Mouse (Mus musculus): Measurements from ENCODE around the gene Kbtbd13. TPM values are rescaled to one million over a fixed set of nuclear protein-coding genes. Genes with fewer than 3 reads are reported as not detected.

Gene Kbtbd13
- polyA plus RNA-seq, 1 experiment from 2014 or later = 0.74 TPM

GRCm38 (mm10) chr9:65417738-65418137, 26.3 kb upstream of the Kbtbd13 start:
- Histone ChIP-seq H3K9me3 (no peaks in the 10 kb centered on the region), H3K36me3 (replicated peaks) (no peaks in the 10 kb centered on the region), H3K27ac (no peak overlapping the region), H3K9ac (no peak overlapping the region), H3K27me3 (no peaks in the 10 kb centered on the region), H3K4me2 (no peak overlapping the region), H3K4me3 (replicated peaks) (no peak overlapping the region), H3K4me1 (no peaks in the 10 kb centered on the region)
- ATAC-seq (ENCODE audit: low FRiP score) = no peak
- 36% methylated on average over 3 of the region's 3 CpGs for WGBS

GRCm38 (mm10) chr9:65411326-65411725, 19.9 kb upstream of the Kbtbd13 start:
- H3K9ac ChIP-seq = no peak overlapping the region
- H3K27me3 ChIP-seq = no peaks in the 10 kb centered on the region
- no peaks in the 10 kb centered on the region for H3K9me3 ChIP-seq
- H3K4me3 ChIP-seq (replicated peaks) = no peak overlapping the region
- 83% methylated on average over 3 of the region's 3 CpGs for WGBS
- H3K4me1 ChIP-seq = no peaks in the 10 kb centered on the region
- no peak overlapping the region for H3K4me2 ChIP-seq
- H3K27ac ChIP-seq = no peak overlapping the region
- ATAC-seq (ENCODE audit: low FRiP score) = no peak
- no peaks in the 10 kb centered on the region for H3K36me3 ChIP-seq (replicated peaks)

GRCm38 (mm10) chr9:65410378-65410777, 18.9 kb upstream of the Kbtbd13 start:
- Histone ChIP-seq H3K27ac (no peak overlapping the region), H3K4me3 (replicated peaks) (no peak overlapping the region), H3K36me3 (replicated peaks) (no peaks in the 10 kb centered on the region), H3K27me3 (no peaks in the 10 kb centered on the region), H3K4me1 (no peaks in the 10 kb centered on the region), H3K9me3 (no peaks in the 10 kb centered on the region), H3K4me2 (no peak overlapping the region), H3K9ac (no peak overlapping the region)
- 93% methylated on average over 8 of the region's 8 CpGs for WGBS
- no peak for ATAC-seq (ENCODE audit: low FRiP score)

DNA sequence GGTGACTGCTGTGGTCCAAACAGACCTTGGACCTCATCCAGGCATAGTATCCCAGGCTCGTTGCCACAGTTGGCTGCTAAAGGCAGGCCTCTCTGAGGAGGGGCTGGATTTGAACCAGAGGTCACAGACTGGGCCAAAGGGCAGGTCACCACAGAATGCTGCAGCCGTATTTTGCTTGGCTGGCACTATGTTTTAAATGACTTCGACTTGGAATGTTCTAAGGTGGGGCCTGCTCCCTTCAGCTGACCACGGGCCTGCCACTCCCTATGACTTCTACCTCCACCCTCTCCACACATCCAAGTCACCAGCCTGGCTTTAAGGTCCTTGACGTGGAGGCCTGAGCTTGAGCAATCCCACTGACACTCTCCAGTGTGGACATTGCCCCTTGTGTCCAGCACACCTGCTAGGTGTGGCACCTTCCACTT, 17.4 kb upstream of the Kbtbd13 start:
- Histone ChIP-seq H3K27ac (no peak overlapping the region), H3K9ac (no peak overlapping the region), H3K4me3 (replicated peaks) (no peak overlapping the region), H3K4me1 (no peaks in the 10 kb centered on the region; the same call in 1 of the 2 replicates), H3K27me3 (no peaks in the 10 kb centered on the region), H3K4me2 (no peak overlapping the region), H3K9me3 (no peaks in the 10 kb centered on the region), H3K36me3 (replicated peaks) (no peaks in the 10 kb centered on the region)
- no peak for ATAC-seq (ENCODE audit: low FRiP score)
- 79% methylated on average over 5 of the region's 5 CpGs for WGBS

GRCm38 (mm10) chr9:65407861-65408260, 16.4 kb upstream of the Kbtbd13 start:
- no peak overlapping the region for H3K4me3 ChIP-seq (replicated peaks)
- H3K36me3 ChIP-seq (replicated peaks) = no peaks in the 10 kb centered on the region
- no peak overlapping the region for H3K4me2 ChIP-seq
- no peaks in the 10 kb centered on the region for H3K9me3 ChIP-seq
- no peak overlapping the region for H3K27ac ChIP-seq
- H3K9ac ChIP-seq = no peak overlapping the region
- 75% methylated on average over 3 of the region's 3 CpGs for WGBS
- ATAC-seq (ENCODE audit: low FRiP score) = no peak
- H3K27me3 ChIP-seq = no peaks in the 10 kb centered on the region
- H3K4me1 ChIP-seq = no peaks in the 10 kb centered on the region; the same call in 1 of the 2 replicates

DNA sequence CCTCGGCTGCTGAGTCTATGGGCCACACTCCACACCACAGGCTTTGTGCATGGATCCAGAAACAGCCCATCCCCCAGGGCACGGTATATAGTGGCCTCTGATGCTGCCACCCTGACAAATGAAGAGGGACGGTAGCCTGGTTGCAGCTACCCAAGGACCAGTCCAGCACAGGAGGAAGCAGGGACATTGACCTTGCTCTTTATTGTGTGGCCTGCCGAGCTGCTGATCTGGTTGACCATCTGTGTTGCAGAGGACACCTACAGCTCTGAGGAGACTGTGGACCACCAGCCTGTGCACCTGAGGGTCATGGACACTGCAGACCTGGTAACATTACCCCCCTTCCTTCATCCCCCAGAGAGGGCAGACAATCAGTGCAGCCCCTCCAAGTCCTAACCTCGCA, 15.9 kb upstream of the Kbtbd13 start:
- Histone ChIP-seq H3K36me3 (replicated peaks) (no peaks in the 10 kb centered on the region), H3K27ac (no peak overlapping the region), H3K4me2 (no peak overlapping the region), H3K4me1 (no peaks in the 10 kb centered on the region; the same call in 1 of the 2 replicates), H3K9me3 (no peaks in the 10 kb centered on the region), H3K4me3 (replicated peaks) (no peak overlapping the region), H3K27me3 (no peaks in the 10 kb centered on the region), H3K9ac (no peak overlapping the region)
- no peak for ATAC-seq (ENCODE audit: low FRiP score)
- 86% methylated on average over 5 of the region's 5 CpGs for WGBS

- no peak overlapping the region for H3K9ac ChIP-seq
- 84% methylated on average over 2 of the region's 2 CpGs for WGBS
- no peak overlapping the region for H3K27ac ChIP-seq
- no peak overlapping the region for H3K4me3 ChIP-seq (replicated peaks)
- no peaks in the 10 kb centered on the region for H3K27me3 ChIP-seq
- no peak for ATAC-seq (ENCODE audit: low FRiP score)
- no peak overlapping the region for H3K4me2 ChIP-seq
- H3K4me1 ChIP-seq = no peaks in the 10 kb centered on the region; the same call in 1 of the 2 replicates
- H3K36me3 ChIP-seq (replicated peaks) = no peaks in the 10 kb centered on the region
- no peaks in the 10 kb centered on the region for H3K9me3 ChIP-seq
These were observed 13.7 kb upstream of the Kbtbd13 start for GRCm38 (mm10) chr9:65405184-65405449.

- Histone ChIP-seq H3K27ac (no peak overlapping the region), H3K4me3 (replicated peaks) (no peak overlapping the region), H3K9ac (no peak overlapping the region), H3K36me3 (replicated peaks) (no peaks in the 10 kb centered on the region), H3K27me3 (no peaks in the 10 kb centered on the region), H3K9me3 (no peaks in the 10 kb centered on the region), H3K4me2 (no peak overlapping the region), H3K4me1 (no peaks in the 10 kb centered on the region; the same call in 1 of the 2 replicates)
- WGBS = 77% methylated on average over 15 of the region's 15 CpGs
- ATAC-seq (ENCODE audit: low FRiP score) = no peak
These were observed 13.1 kb upstream of the Kbtbd13 start for GRCm38 (mm10) chr9:65404331-65405183.

GRCm38 (mm10) chr9:65399934-65400333, 8.5 kb upstream of the Kbtbd13 start:
- no peak for ATAC-seq (ENCODE audit: low FRiP score)
- no peak overlapping the region for H3K9ac ChIP-seq
- H3K36me3 ChIP-seq (replicated peaks) = no peaks in the 10 kb centered on the region
- 90% methylated on average over 6 of the region's 6 CpGs for WGBS
- H3K4me1 ChIP-seq = peaks cover 10% of the 10 kb centered on the region
- H3K9me3 ChIP-seq = no peaks in the 10 kb centered on the region
- H3K4me3 ChIP-seq (replicated peaks) = no peak overlapping the region
- H3K4me2 ChIP-seq = no peak overlapping the region
- no peak overlapping the region for H3K27ac ChIP-seq
- peaks cover 8% of the 10 kb centered on the region for H3K27me3 ChIP-seq

- ATAC-seq (ENCODE audit: low FRiP score) = peak; percentile 86
- peaks cover 21% of the 10 kb centered on the region for H3K27me3 ChIP-seq
- peak within 1 kb of the TSS; percentile 60 for H3K9ac ChIP-seq
- H3K27ac ChIP-seq = no peak within 1 kb of the TSS
- H3K4me1 ChIP-seq = peaks cover 10% of the 10 kb centered on the region
- peak within 1 kb of the TSS; percentile 69 for H3K4me2 ChIP-seq
- H3K36me3 ChIP-seq (replicated peaks) = no peaks in the 10 kb centered on the region
- no peaks in the 10 kb centered on the region for H3K9me3 ChIP-seq
- H3K4me3 ChIP-seq (replicated peaks) = peak within 1 kb of the TSS; percentile 48
- under 1% methylated on average over 23 of the region's 24 CpGs for WGBS
These were observed 6.8 kb upstream of the Kbtbd13 start, which contains the start of gene Rasl12 for GRCm38 (mm10) chr9:65398279-65398678. TSS of gene Rasl12 (plus strand) at chr9:65398506.

DNA sequence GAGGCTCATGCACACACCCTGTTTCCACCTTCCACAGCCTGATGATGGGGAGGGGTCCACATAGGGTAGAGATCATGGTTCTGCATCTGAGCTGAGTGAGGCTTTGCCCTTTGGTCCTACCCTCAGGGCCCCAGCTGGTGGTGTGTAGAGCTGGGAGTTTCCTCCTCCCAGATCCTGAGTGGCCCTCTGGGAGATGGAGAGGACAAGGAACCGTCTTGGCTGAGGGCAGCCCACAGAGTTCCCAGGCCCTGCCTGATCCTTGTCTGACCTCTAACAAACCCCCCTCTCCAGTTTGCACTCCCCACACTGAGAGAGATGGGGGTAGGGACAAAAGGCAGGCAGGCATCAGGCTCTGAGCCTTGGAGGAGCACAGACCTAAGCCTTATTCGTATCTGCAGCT, 2.9 kb upstream of the Kbtbd13 start:
- Histone ChIP-seq H3K27ac (no peak overlapping the region), H3K9me3 (peaks cover 6% of the 10 kb centered on the region; the same call in 1 of the 2 replicates), H3K27me3 (peaks cover 60% of the 10 kb centered on the region), H3K4me3 (replicated peaks) (no peak overlapping the region), H3K4me2 (no peak overlapping the region), H3K36me3 (replicated peaks) (no peaks in the 10 kb centered on the region), H3K9ac (no peak overlapping the region), H3K4me1 (peaks cover 15% of the 10 kb centered on the region)
- WGBS = 73% methylated on average over 2 of the region's 2 CpGs
- ATAC-seq (ENCODE audit: low FRiP score) = no peak

GRCm38 (mm10) chr9:65393606-65394005, 2.2 kb upstream of the Kbtbd13 start:
- Histone ChIP-seq H3K36me3 (replicated peaks) (no peaks in the 10 kb centered on the region), H3K27me3 (peaks cover 60% of the 10 kb centered on the region), H3K4me1 (peaks cover 11% of the 10 kb centered on the region), H3K27ac (no peak overlapping the region), H3K9me3 (peaks cover 6% of the 10 kb centered on the region; the same call in 1 of the 2 replicates), H3K4me3 (replicated peaks) (no peak overlapping the region), H3K4me2 (no peak overlapping the region), H3K9ac (no peak overlapping the region)
- ATAC-seq (ENCODE audit: low FRiP score) = no peak
- WGBS = 64% methylated on average over 2 of the region's 2 CpGs
